Mouse (Mus musculus) limb, embryonic 14.5 days (tissue): ENCODE results near the gene Prss57. TPM values are rescaled to one million over a fixed set of nuclear protein-coding genes. Genes with fewer than 3 reads are reported as not detected.
"Not testable (repeated sequence)": the region's sequence is repeated elsewhere in the genome, so short reads cannot be mapped to it uniquely, and the experiment has no call there.

Experiments
- ATAC-seq: fragments of 200-750 bp; cut with Nextera tagmentation; 2 replicates; pipeline ENCODE4 v1.8.0; 2017; ENCODE audit warnings: low read depth, moderate number of reproducible peaks, moderate TSS enrichment; ENCODE audit not compliant: low FRiP score
- DNase-seq: peaks from one replicate; pipeline ENCODE4 v3.0.0-alpha.2; 2015; ENCODE audit warnings: low spot score
- H3K27ac ChIP-seq: fragments of 300-500 bp; sonication (generic); replicated peaks from 2 replicates; pipeline ENCODE4 v1.5.1; 2014; ENCODE audit warnings: low read depth, mild to moderate bottlenecking, low read length, moderate library complexity, mixed read lengths
- H3K27me3 ChIP-seq: fragments of 300-500 bp; sonication (generic); 2 replicates; pipeline ENCODE4 v1.6.1; 2014; ENCODE audit warnings: low read length, mixed read lengths; ENCODE audit not compliant: control insufficient read depth, insufficient read depth
- H3K36me3 ChIP-seq: fragments of 300-500 bp; sonication (generic); 2 replicates; pipeline ENCODE4 v1.6.1; 2014; ENCODE audit warnings: mild to moderate bottlenecking, low read length, moderate library complexity, mixed read lengths; ENCODE audit not compliant: control insufficient read depth, insufficient read depth
- H3K4me1 ChIP-seq: fragments of 300-500 bp; sonication (generic); 2 replicates; pipeline ENCODE4 v1.6.1; 2014; ENCODE audit warnings: antibody characterized with exemption, low read length, mixed read lengths; ENCODE audit not compliant: control insufficient read depth, insufficient read depth
- H3K4me2 ChIP-seq: fragments of 300-500 bp; sonication (generic); replicated peaks from 2 replicates; pipeline ENCODE4 v1.6.1; 2014; ENCODE audit warnings: low read depth, mild to moderate bottlenecking, low read length, moderate library complexity; ENCODE audit not compliant: severe bottlenecking
- H3K4me3 ChIP-seq: fragments of 300-500 bp; sonication (generic); replicated peaks from 2 replicates; pipeline ENCODE4 v1.5.1; 2014; ENCODE audit warnings: low read length
- H3K9ac ChIP-seq: fragments of 300-500 bp; sonication (generic); 2 replicates; pipeline ENCODE4 v1.6.1; 2014; ENCODE audit warnings: mild to moderate bottlenecking, low read depth, low read length, moderate library complexity; ENCODE audit not compliant: severe bottlenecking
- H3K9me3 ChIP-seq: fragments of 300-500 bp; sonication (generic); 2 replicates; pipeline ENCODE4 v1.6.1; 2016; ENCODE audit warnings: low read length; ENCODE audit not compliant: control insufficient read depth
- POLR2A ChIP-seq: fragments of 200-500 bp; IDR thresholded peaks from 2 replicates; pipeline ENCODE4 v1.8.0; 2012; ENCODE audit warnings: inconsistent platforms, mild to moderate bottlenecking, moderate library complexity, borderline replicate concordance; ENCODE audit not compliant: insufficient read depth, insufficient read length; ENCODE audit errors: extremely low read depth
- WGBS: fragments of 180-500 bp; shearing (Covaris S2); extraction: QIAGEN DNeasy Blood & Tissue Kit; methylation state at CpG from one replicate; pipeline ENCODE4 v1.1.7; 2014; 5-methylcytosine and 5-hydroxymethylcytosine counted together
- polyA plus RNA-seq, 2 experiments: library from polyadenylated mRNA; depleted of rRNA in 1 of 2; stranded (reverse) in 1 of 2; unstranded in 1 of 2; fragments of >200 nt; fragmentation: Nextera tagmentation in 1 of 2; extraction: Ambion mirVana in 1 of 2; gene quantifications; 2 replicates each; pipeline versions ENCODE4 v1.2.1 to v1.2.3; 2012 to 2014

Gene Prss57
- polyA plus RNA-seq, 2 experiments = 0.06 TPM; not detected in 1

- ATAC-seq (no peak), DNase-seq (no peak)
- H3K9me3 ChIP-seq = no peaks in the 10 kb centered on the region
- WGBS = 77% methylated on average over 7 of the region's 7 CpGs
- no peak overlapping the region for H3K27ac ChIP-seq
- no peak overlapping the region for H3K9ac ChIP-seq
- H3K4me2 ChIP-seq = no peak overlapping the region
- no peak overlapping the region for H3K4me3 ChIP-seq
- TF ChIP-seq POLR2A = no peak
- H3K36me3 ChIP-seq = peaks cover 34% of the 10 kb centered on the region
- no peaks in the 10 kb centered on the region for H3K27me3 ChIP-seq
- peaks cover 15% of the 10 kb centered on the region for H3K4me1 ChIP-seq
These were observed 26.5 kb downstream of the Prss57 start for GRCm38 (mm10) chr10:79764234-79764633.

GRCm38 (mm10) chr10:79762875-79763274 lies 27.9 kb downstream of the Prss57 start:
- Histone ChIP-seq H3K36me3 (peaks cover 48% of the 10 kb centered on the region), H3K4me2 (no peak overlapping the region), H3K9ac (no peak overlapping the region), H3K9me3 (no peaks in the 10 kb centered on the region), H3K4me3 (no peak overlapping the region), H3K27ac (no peak overlapping the region), H3K4me1 (peaks cover 12% of the 10 kb centered on the region), H3K27me3 (no peaks in the 10 kb centered on the region)
- 76% methylated on average over 3 of the region's 3 CpGs for WGBS
- ATAC-seq (no peak), DNase-seq (no peak)
- no peak for TF ChIP-seq POLR2A

GRCm38 (mm10) chr10:79760603-79761143 lies 30.1 kb downstream of the Prss57 start:
- 89% methylated on average over 11 of the region's 11 CpGs for WGBS
- Histone ChIP-seq H3K4me3 (no peak overlapping the region), H3K27ac (no peak overlapping the region), H3K36me3 (peaks cover 70% of the 10 kb centered on the region), H3K9ac (no peak overlapping the region), H3K4me1 (peaks cover 6% of the 10 kb centered on the region), H3K27me3 (no peaks in the 10 kb centered on the region), H3K4me2 (no peak overlapping the region), H3K9me3 (no peaks in the 10 kb centered on the region)
- ATAC-seq (peak; percentile 37; the same call in 1 of the 2 replicates), DNase-seq (no peak)
- TF ChIP-seq POLR2A = no peak

- H3K27ac ChIP-seq, ATAC-seq, H3K9ac ChIP-seq, H3K4me2 ChIP-seq, H3K4me1 ChIP-seq, H3K9me3 ChIP-seq, DNase-seq, H3K27me3 ChIP-seq, H3K4me3 ChIP-seq: not testable (repeated sequence)
- 90% methylated on average over 1 of the region's 1 CpGs for WGBS
- H3K36me3 ChIP-seq = peaks cover 69% of the 10 kb centered on the region
These were observed 31.1 kb downstream of the Prss57 start for GRCm38 (mm10) chr10:79759675-79760074.

GRCm38 (mm10) chr10:79756660-79757059 lies 34.1 kb downstream of the Prss57 start:
- no peak for ATAC-seq
- TF ChIP-seq POLR2A = no peak

GRCm38 (mm10) chr10:79755854-79756253 lies 34.9 kb downstream of the Prss57 start:
- DNase-seq (no peak), ATAC-seq (no peak)
- Histone ChIP-seq H3K27me3 (no peaks in the 10 kb centered on the region), H3K4me2 (no peak overlapping the region), H3K9ac (no peak overlapping the region), H3K27ac (no peak overlapping the region), H3K36me3 (peaks cover 51% of the 10 kb centered on the region), H3K4me1 (0 out of 2 replicates have a peak, but pooled peaks cover 2% of the 10 kb centered on the region), H3K9me3 (no peaks in the 10 kb centered on the region), H3K4me3 (no peak overlapping the region)
- WGBS = 66% methylated on average over 3 of the region's 3 CpGs
- no peak for TF ChIP-seq POLR2A

More at GRCm38 (mm10) chr10:79756660-79757059, 34.1 kb downstream of the Prss57 start:
- Histone ChIP-seq H3K4me2 (no peak overlapping the region), H3K36me3 (peaks cover 59% of the 10 kb centered on the region), H3K4me1 (0 out of 2 replicates have a peak, but pooled peaks cover 2% of the 10 kb centered on the region), H3K27ac (no peak overlapping the region), H3K9me3 (no peaks in the 10 kb centered on the region), H3K27me3 (no peaks in the 10 kb centered on the region), H3K9ac (no peak overlapping the region), H3K4me3 (no peak overlapping the region)
- no peak for DNase-seq
- WGBS = 86% methylated on average over 24 of the region's 24 CpGs
